Mouse (Mus musculus): ENCODE measurements around the gene Wnk4. TPM values are rescaled to one million over a fixed set of nuclear protein-coding genes. Genes with fewer than 3 reads are reported as not detected.

The Wnk4 gene
- polyA plus RNA-seq, 1 experiment from 2014 or later: 5.4 TPM

Other genes with a start within 250 kb of the Wnk4 start
- 7.1 and 7.2 TPM in 2 replicates for gene Naglu, start 190.6 kb upstream of the Wnk4 start, polyA plus RNA-seq (2015; fragmentation: Nextera tagmentation; extraction: Ambion mirVana)
- 0.28 and 0.30 TPM in 2 replicates for gene Hsd17b1, start 182.2 kb upstream of the Wnk4 start, polyA plus RNA-seq (2015; fragmentation: Nextera tagmentation; extraction: Ambion mirVana)
- gene Coasy, start 178.0 kb upstream of the Wnk4 start, polyA plus RNA-seq (2015; fragmentation: Nextera tagmentation; extraction: Ambion mirVana): 20.1 and 20.5 TPM in 2 replicates
- gene Mlx, start 173.3 kb upstream of the Wnk4 start, polyA plus RNA-seq (2015; fragmentation: Nextera tagmentation; extraction: Ambion mirVana): 23.8 and 24.5 TPM in 2 replicates
- 11.7 and 11.8 TPM in 2 replicates for gene Psmc3ip, start 165.1 kb upstream of the Wnk4 start, polyA plus RNA-seq (2015; fragmentation: Nextera tagmentation; extraction: Ambion mirVana)
- 11.9 and 12.3 TPM in 2 replicates for gene Retreg3, start 140.7 kb upstream of the Wnk4 start, polyA plus RNA-seq (2015; fragmentation: Nextera tagmentation; extraction: Ambion mirVana)
- gene Tubg1, start 140.6 kb upstream of the Wnk4 start, polyA plus RNA-seq (2015; fragmentation: Nextera tagmentation; extraction: Ambion mirVana): 34.3 and 36.6 TPM in 2 replicates
- gene Tubg2, start 104.7 kb upstream of the Wnk4 start, polyA plus RNA-seq (2015; fragmentation: Nextera tagmentation; extraction: Ambion mirVana): 0.05 and 0.09 TPM in 2 replicates
- 0.11 and 0.17 TPM in 2 replicates for gene Cntnap1, start 90.0 kb upstream of the Wnk4 start, polyA plus RNA-seq (2015; fragmentation: Nextera tagmentation; extraction: Ambion mirVana)
- gene Plekhh3, start 89.2 kb upstream of the Wnk4 start, polyA plus RNA-seq (2015; fragmentation: Nextera tagmentation; extraction: Ambion mirVana): 1.1 and 1.7 TPM in 2 replicates
- 0.05 and 0.08 TPM in 2 replicates for gene Ccr10, start 85.1 kb upstream of the Wnk4 start, polyA plus RNA-seq (2015; fragmentation: Nextera tagmentation; extraction: Ambion mirVana)
- 10.8 and 12.5 TPM in 2 replicates for gene Ezh1, start 34.1 kb upstream of the Wnk4 start, polyA plus RNA-seq (2015; fragmentation: Nextera tagmentation; extraction: Ambion mirVana)
- gene Ramp2, start 14.5 kb upstream of the Wnk4 start, polyA plus RNA-seq (2015; fragmentation: Nextera tagmentation; extraction: Ambion mirVana): 20.8 and 21.8 TPM in 2 replicates
- gene Vps25, start 6.9 kb upstream of the Wnk4 start, polyA plus RNA-seq (2015; fragmentation: Nextera tagmentation; extraction: Ambion mirVana): 72.2 and 75.2 TPM in 2 replicates
- 0.70 and 0.74 TPM in 2 replicates for gene Cntd1, start 18.4 kb downstream of the Wnk4 start, polyA plus RNA-seq (2015; fragmentation: Nextera tagmentation; extraction: Ambion mirVana)
- gene Coa3, start 18.5 kb downstream of the Wnk4 start, polyA plus RNA-seq (2015; fragmentation: Nextera tagmentation; extraction: Ambion mirVana): 77.7 and 79.9 TPM in 2 replicates
- gene Becn1, start 41.7 kb downstream of the Wnk4 start, polyA plus RNA-seq (2015; fragmentation: Nextera tagmentation; extraction: Ambion mirVana): 89.6 and 93.6 TPM in 2 replicates
- gene Psme3, start 55.6 kb downstream of the Wnk4 start, polyA plus RNA-seq (2015; fragmentation: Nextera tagmentation; extraction: Ambion mirVana): 162 and 170 TPM in 2 replicates
- 1.5 and 1.8 TPM in 2 replicates for gene Aoc2, start 64.5 kb downstream of the Wnk4 start, polyA plus RNA-seq (2015; fragmentation: Nextera tagmentation; extraction: Ambion mirVana)
- gene Aoc3, start 70.0 kb downstream of the Wnk4 start, polyA plus RNA-seq (2015; fragmentation: Nextera tagmentation; extraction: Ambion mirVana): 0.05 TPM in 2 replicates
- 0.15 and 0.26 TPM in 2 replicates for gene G6pc, start 107.0 kb downstream of the Wnk4 start, polyA plus RNA-seq (2015; fragmentation: Nextera tagmentation; extraction: Ambion mirVana)
- 31.0 and 35.3 TPM in 2 replicates for gene Aarsd1, start 157.0 kb downstream of the Wnk4 start, polyA plus RNA-seq (2015; fragmentation: Nextera tagmentation; extraction: Ambion mirVana)
- 2.2 TPM in 2 replicates for gene Gm27029, start 164.2 kb downstream of the Wnk4 start, polyA plus RNA-seq (2015; fragmentation: Nextera tagmentation; extraction: Ambion mirVana)
- 4.7 and 5.2 TPM in 2 replicates for gene Rundc1, start 164.5 kb downstream of the Wnk4 start, polyA plus RNA-seq (2015; fragmentation: Nextera tagmentation; extraction: Ambion mirVana)
- 0.82 and 2.0 TPM in 2 replicates for gene Ptges3l, start 164.8 kb downstream of the Wnk4 start, polyA plus RNA-seq (2015; fragmentation: Nextera tagmentation; extraction: Ambion mirVana)
- gene Rpl27, start 181.7 kb downstream of the Wnk4 start, polyA plus RNA-seq (2015; fragmentation: Nextera tagmentation; extraction: Ambion mirVana): 138 and 160 TPM in 2 replicates
- gene Ifi35, start 187.8 kb downstream of the Wnk4 start, polyA plus RNA-seq (2015; fragmentation: Nextera tagmentation; extraction: Ambion mirVana): 22.4 and 26.5 TPM in 2 replicates
- 1.4 and 1.7 TPM in 2 replicates for gene Rnd2, start 204.4 kb downstream of the Wnk4 start, polyA plus RNA-seq (2015; fragmentation: Nextera tagmentation; extraction: Ambion mirVana)
- 10.2 and 12.3 TPM in 2 replicates for gene Vat1, start 205.7 kb downstream of the Wnk4 start, polyA plus RNA-seq (2015; fragmentation: Nextera tagmentation; extraction: Ambion mirVana)

Measured in liver, embryonic 16.5 days (tissue).